Mouse (Mus musculus) lung, adult 2 months (tissue): Measurements from ENCODE around the gene Nav3. TPM values are rescaled to one million over a fixed set of nuclear protein-coding genes. Genes with fewer than 3 reads are reported as not detected.

ENCODE experiments used
- DNase-seq: peaks from one replicate; pipeline ENCODE4 v3.0.0; 2022
- H3K4me1 ChIP-seq: fragments of 200-500 bp; 2 replicates; pipeline ENCODE4 v1.6.1; 2011; ENCODE audit warnings: low read length; ENCODE audit not compliant: control insufficient read depth, insufficient read depth
- H3K4me3 ChIP-seq: fragments of 200-500 bp; replicated peaks from 2 replicates; pipeline ENCODE3; 2011; ENCODE audit warnings: low read depth, mild to moderate bottlenecking, control low read depth, low read length; ENCODE audit errors: extremely low read depth
- CTCF ChIP-seq: fragments of 200-500 bp; IDR thresholded peaks from 2 replicates; pipeline ENCODE4 v1.5.1; 2011; ENCODE audit warnings: mild to moderate bottlenecking, low read length, control low read depth; ENCODE audit not compliant: insufficient read depth
- POLR2A ChIP-seq: fragments of 200-500 bp; IDR thresholded peaks from 2 replicates; pipeline ENCODE4 v1.6.1; 2011; ENCODE audit warnings: low read depth, mild to moderate bottlenecking, control low read depth, low read length, borderline replicate concordance; ENCODE audit errors: extremely low read depth
- WGBS: fragments of 180-500 bp; shearing (Covaris S2); methylation state at CpG from one replicate; pipeline ENCODE4 v1.1.7; 2018; 5-methylcytosine and 5-hydroxymethylcytosine counted together
- polyA plus RNA-seq: library from polyadenylated mRNA; depleted of rRNA; stranded (reverse); fragments of >200 nt; gene quantifications from 2 replicates; pipeline ENCODE4 v1.2.3, GENCODE M21; 2012

The Nav3 gene
- polyA plus RNA-seq, 1 experiment = 0.84 TPM

- Histone ChIP-seq H3K4me1 (no peaks in the 10 kb centered on the region), H3K4me3 (no peak overlapping the region)
- no peak for TF ChIP-seq CTCF
- no peak for TF ChIP-seq POLR2A
- WGBS = 88% methylated on average over 3 of the region's 3 CpGs
- no peak for DNase-seq
Measured at GRCm38 (mm10) chr10:110431078-110431477, 24.9 kb downstream of the Nav3 start.

DNA sequence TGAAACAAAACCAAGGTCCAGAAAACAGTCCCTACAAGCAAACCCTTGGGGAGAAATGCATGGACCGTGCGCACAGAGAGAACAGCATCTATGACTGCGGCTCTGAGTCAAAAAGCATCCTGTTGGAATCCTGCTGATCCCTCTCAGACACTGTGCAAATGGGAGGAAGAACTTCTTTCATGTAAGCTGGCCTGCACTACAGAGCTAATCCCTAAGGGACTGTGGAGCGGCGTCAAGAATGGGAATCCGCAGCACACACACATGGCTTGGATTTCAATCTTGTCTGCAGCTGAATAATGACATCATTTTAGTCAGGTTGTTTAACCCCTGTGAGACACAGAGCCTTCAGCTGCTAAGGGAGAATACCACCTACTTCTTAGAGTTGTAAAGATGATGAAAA is 26.4 kb downstream of the Nav3 start:
- no peak for DNase-seq
- no peak for TF ChIP-seq CTCF
- no peak for TF ChIP-seq POLR2A
- H3K4me3 ChIP-seq = no peak overlapping the region
- H3K4me1 ChIP-seq = no peaks in the 10 kb centered on the region
- 78% methylated on average over 6 of the region's 6 CpGs for WGBS

GRCm38 (mm10) chr10:110429052-110429451 is 27.0 kb downstream of the Nav3 start:
- WGBS = 73% methylated on average over 2 of the region's 2 CpGs
- no peak for DNase-seq

DNA sequence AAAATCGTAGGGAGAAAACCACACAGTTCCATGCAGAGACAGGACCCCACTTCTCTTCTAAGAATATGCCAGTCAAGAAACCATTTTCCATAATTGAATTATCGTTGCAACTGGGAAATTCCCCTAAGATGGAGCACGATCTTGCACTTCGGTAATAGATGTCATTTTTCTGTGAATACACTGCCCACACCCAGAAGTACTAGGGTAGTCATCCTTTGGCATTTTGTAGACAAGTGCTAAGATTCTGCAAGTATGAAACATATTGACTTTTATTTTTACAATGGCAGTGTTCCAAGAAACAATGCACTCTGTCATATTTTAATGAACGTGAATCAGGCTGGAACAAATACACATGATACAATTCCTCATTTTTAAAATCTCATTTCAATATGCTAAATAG is 34.5 kb downstream of the Nav3 start:
- no peak for TF ChIP-seq POLR2A
- TF ChIP-seq CTCF = no peak
- 74% methylated on average over 5 of the region's 5 CpGs for WGBS

More at GRCm38 (mm10) chr10:110429052-110429451, 27.0 kb downstream of the Nav3 start:
- TF ChIP-seq POLR2A = no peak
- no peak for TF ChIP-seq CTCF
- H3K4me3 ChIP-seq = no peak overlapping the region
- H3K4me1 ChIP-seq = no peaks in the 10 kb centered on the region

DNA sequence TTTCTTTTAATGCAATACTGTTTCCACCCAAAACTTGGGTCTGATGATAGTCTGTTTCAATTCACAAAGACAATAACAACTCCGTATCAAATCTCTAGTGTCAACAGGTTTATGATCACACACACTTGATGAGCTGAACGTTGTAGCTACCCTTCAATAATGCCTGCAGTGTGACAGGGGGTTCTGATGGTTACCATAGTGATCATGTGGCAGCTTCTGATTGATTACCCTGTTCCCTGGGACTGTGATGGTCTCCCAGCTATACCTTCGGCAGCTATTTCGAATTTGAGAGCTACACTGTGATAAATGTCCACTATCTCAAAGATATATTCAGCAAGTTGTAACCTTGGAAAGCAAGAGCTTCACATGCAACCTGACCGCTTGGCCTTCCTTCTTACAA is 39.0 kb downstream of the Nav3 start:
- 62% methylated on average over 5 of the region's 5 CpGs for WGBS
- no peak for DNase-seq
- H3K4me3 ChIP-seq = no peak overlapping the region
- no peak for TF ChIP-seq POLR2A
- no peak for TF ChIP-seq CTCF
- no peaks in the 10 kb centered on the region for H3K4me1 ChIP-seq

More for the DNA sequence above, 34.5 kb downstream of the Nav3 start:
- Histone ChIP-seq H3K4me3 (no peak overlapping the region), H3K4me1 (no peaks in the 10 kb centered on the region)
- no peak for DNase-seq

- H3K4me3 ChIP-seq = no peak overlapping the region
- no peaks in the 10 kb centered on the region for H3K4me1 ChIP-seq
- TF ChIP-seq CTCF = no peak
- no peak for TF ChIP-seq POLR2A
- 60% methylated on average over 3 of the region's 3 CpGs for WGBS
- DNase-seq = no peak
Measured at GRCm38 (mm10) chr10:110415624-110416023, 40.4 kb downstream of the Nav3 start.

DNA sequence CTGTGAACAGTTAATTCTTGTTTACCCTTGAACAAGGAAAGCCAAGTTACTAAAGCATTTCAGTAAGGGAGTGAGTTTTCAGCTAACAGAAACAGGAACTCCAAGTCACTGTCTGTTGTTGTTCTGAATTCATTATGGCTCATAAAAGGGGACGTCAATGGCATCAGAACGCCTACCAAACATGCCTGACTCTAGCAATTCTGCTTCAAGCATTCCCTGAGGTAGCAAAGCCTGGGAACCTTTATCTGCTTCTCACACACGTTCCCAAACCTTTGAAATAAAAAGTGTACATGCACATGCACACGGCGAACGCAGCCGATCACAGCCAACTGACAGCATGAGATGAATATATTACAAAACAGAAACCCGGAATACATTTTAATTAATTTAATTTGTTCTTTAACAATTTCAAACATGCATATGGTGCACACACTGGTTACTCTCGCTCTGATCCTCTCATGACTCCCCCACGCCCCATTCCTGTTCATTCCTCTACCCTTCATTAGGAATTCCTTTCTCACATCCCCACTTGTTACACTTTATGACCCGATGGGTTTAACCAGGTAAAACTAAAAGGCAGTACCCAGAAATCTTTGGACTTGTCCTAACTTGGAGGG is 42.6 kb downstream of the Nav3 start:
- 87% methylated on average over 11 of the region's 11 CpGs for WGBS
- DNase-seq = no peak
- TF ChIP-seq CTCF = no peak
- TF ChIP-seq POLR2A = no peak
- Histone ChIP-seq H3K4me1 (no peaks in the 10 kb centered on the region), H3K4me3 (no peak overlapping the region)

- no peak for DNase-seq
- H3K4me1 ChIP-seq = no peaks in the 10 kb centered on the region
- no peak for TF ChIP-seq CTCF
- no peak for TF ChIP-seq POLR2A
- 83% methylated on average over 2 of the region's 2 CpGs for WGBS
- no peak overlapping the region for H3K4me3 ChIP-seq
Measured at GRCm38 (mm10) chr10:110402950-110403349, 53.1 kb downstream of the Nav3 start.

DNA sequence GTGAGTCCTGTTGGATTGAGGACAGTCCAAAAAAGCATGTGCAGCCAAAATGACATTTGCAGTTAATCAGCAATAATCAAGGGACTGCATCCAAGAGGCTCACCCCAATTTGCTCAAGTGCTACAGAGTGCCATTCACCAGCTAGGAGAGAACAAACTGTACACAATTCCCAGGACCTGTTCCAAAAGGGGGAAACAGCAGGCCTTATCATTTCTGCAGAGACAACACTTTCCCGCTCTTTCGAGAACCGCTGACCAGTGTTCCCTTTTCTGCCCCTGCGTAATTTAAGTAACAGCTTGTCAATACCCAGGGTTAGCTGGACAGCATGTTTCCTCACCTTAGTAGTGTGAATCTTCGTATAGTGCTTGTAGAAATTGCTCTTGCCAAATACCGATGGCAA is 55.4 kb downstream of the Nav3 start:
- Histone ChIP-seq H3K4me1 (no peaks in the 10 kb centered on the region), H3K4me3 (no peak overlapping the region)
- 72% methylated on average over 6 of the region's 6 CpGs for WGBS
- DNase-seq = no peak
- TF ChIP-seq CTCF (no peak), POLR2A (no peak)

DNA sequence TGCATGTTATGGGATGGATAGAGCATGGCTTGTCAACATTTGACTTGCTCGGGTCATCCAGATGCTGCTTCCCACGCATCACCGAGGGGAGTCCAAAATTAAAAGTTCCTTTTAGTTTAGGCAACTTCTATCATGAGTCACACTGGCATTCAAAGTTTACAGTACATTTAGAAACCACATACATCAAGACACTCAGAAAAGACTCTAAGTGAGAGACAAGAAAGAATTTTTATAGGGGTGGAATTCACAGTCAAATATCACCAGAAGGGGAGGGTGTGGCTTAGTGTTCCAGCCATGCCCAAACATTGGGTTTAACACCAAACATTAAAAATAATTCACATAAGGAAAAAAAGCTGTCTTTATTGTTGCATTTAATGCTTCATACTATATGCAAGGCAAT is 57.4 kb downstream of the Nav3 start:
- WGBS = 73% methylated on average over 3 of the region's 3 CpGs
- no peak for TF ChIP-seq CTCF
- no peak for TF ChIP-seq POLR2A
- DNase-seq = no peak
- Histone ChIP-seq H3K4me3 (no peak overlapping the region), H3K4me1 (no peaks in the 10 kb centered on the region)
